Mouse (Mus musculus): ENCODE results near the gene Ptpn5.
A peak's percentile ranks its signal among the peaks of the same experiment; 100 is the strongest.

The Ptpn5 gene

DNA sequence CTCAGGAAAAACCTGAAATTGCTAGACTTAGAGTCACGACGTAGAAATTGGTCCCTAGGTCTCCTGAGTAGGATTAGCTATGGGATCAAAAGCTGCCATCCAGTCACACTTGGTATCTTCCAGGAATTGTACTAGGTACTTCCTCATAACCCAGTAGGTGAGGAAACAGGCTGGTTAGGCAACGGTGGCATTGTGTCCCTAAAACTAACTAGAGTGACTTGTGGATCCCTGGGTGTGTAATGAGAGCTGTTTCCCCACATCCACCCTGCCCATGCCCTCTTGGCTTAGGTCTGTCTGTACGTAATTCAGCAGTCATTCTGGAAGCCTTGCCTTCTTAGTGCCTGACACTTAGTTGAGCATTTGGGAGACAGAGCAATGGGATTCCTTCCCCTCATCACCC lies 77.2 kb downstream of the Ptpn5 start:
- DNase-seq (ENCODE audit: low spot score in 2 of 2), result no peak

DNA sequence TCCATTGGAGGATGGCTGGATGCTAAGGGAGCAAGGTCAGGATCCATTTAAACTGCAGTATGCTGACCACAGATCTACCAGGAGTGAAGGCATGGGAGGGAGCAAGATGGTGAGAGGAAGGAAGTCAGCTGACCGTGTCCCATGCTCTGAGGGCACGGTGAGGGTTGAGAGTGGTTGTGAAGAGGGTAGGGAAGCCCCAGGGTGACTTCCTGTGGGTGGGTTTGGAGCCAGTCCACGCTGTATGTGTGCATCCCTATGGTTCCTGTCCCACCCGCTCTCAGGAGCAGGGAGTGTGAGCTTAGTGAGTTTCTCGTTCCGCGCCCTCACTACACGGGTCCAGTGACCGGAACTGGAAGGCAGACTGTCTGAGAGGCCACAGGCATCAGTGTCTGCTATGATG lies 77.7 kb downstream of the Ptpn5 start:
- no peak for DNase-seq (ENCODE audit: low spot score in 2 of 2)

DNA sequence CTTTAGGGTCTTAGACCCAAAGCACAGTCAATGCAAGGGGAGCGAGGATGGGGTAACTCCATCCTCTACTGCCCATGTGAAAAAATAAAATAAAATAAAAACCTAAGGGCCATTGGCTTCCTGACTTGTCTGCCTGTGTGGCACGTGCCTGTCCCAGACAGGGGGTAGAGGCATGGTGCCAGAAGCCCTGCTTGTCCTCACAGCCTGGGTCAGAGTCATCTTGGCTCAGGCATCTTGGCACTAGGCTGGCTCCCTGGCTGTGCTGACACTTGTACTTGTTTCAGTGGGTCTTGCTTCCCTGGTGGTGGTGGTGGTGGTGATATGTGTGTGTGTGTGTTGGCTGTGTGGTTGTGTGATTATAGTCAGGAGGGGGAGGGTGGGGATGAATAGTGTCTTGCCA lies 78.8 kb downstream of the Ptpn5 start:
- no peak for DNase-seq (ENCODE audit: low spot score in 2 of 2)

DNA sequence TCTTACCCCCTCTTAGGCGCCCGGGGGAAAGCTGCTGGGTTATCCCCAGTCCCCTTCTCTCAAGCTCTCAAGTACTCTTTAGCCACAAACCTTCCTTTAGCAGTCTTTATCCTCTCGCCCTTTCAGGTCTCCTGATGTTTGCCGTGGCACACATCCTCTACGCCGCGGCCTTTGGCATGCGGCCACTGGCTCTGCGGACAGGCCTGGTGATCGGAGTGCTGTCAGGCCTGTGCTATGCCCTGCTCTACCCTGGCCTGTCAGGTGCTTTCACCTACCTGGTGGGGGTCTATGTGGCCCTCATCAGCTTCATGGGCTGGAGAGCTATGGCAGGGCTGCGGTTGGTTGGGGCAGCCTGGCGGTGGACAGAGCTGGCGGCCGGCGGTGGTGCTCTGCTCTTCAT lies 80.2 kb downstream of the Ptpn5 start:
- DNase-seq (ENCODE audit: low spot score in 2 of 2), result no peak

DNA sequence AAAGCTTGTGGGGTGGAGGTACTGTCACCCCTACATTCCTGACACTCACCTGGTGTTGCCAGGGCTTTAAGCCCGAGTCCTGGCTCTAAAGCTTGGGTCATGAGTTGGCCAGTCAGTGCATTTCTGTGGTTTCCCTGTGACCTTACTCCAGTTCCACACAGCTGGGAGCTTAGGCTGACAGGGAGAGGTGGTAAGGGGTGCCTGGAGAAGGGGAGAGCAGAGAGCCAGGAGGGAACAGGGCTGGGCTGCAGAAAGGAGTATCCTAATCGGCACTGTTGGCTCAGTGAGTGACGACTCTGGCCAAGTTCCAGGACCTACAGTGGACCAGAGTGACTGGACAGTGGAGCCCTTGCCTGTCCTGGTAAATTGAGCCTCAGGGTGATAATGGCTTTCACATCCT lies 81.2 kb downstream of the Ptpn5 start:
- no peak for DNase-seq (ENCODE audit: low spot score in 2 of 2)

DNA sequence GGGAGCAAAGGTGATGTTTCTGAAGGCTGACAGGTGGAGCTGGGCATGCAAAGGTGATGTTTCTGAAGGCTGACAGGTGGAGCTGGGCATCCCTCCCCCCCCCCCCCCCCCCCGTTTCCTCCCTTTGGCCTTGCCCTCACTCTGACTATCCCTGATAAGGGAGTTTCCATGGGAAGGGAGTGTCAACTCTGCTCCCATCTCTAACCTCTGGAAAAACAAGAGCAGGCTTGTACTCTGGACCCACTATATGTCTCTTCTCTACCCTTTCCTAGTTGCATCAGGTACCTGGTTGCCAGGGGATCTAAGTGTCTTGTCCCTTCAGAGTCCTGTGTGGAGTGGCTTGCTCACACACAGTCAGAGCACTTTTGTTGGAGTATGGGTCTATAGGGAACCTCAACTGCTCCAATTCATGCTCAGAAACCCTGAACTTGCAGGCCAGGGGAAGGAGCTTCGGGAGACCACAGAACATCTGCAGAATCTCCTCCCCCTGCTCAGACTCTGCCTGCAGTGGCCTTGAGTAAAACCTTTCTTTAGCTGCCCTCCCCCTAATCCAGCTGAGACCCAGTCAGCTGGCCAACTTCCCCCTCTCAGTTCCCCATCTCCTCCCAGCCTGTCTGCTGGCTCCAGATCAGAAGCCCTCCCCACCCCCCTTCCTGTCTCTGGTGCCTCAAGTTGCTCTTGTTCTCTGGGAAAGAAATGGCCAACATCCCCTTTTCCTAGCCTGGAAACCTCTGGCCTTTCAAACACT lies 81.9 kb downstream of the Ptpn5 start:
- DNase-seq (ENCODE audit: low spot score in 2 of 2), result peak; percentile 66 to 75

DNA sequence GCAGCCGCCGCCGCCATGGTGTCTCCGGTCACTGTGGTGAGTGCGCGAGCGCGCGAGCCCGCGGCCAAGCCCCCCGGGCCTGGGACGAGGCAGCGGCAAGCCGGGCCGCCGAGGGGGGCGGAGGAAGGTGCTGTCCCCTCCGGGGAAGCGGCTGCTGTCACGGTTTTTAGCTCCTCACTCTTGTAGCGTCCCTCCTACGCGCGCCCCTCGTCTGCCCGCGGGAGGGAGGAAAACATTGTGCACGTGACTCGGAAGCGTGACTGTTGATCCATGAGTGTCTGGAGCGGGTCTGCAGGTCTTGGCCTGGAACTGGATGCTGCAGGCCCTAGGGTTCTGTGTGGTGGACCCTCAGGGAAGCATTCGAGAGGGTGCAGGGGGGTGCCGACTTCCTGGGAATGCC lies 82.7 kb downstream of the Ptpn5 start:
- peak; percentile 64 to 75 for DNase-seq (ENCODE audit: low spot score in 2 of 2)

DNA sequence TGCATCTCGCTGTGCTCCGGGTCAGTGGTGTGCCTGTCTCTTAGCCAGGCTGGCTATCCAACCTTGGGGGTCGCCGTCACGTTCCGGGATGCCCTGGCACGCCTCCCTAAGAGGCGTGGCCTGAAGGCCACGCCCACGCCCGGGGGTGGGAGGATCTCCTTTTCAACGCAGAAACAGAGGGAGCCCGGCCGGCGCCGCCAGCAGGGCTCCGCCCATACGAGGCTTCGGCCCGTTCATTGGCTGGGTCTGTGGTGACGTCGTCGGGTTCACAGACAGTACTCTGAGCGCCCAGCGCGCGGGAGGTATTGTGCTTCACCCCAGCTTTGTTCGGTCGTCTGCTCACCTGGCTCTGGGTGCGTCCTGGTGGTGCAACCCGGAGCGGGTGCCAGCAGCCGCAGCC lies 83.1 kb downstream of the Ptpn5 start, which contains the start of gene Tmem86a:
Tmem86a (plus strand) TSS at position 236 of the 400 bp plus-strand sequence.
- DNase-seq (ENCODE audit: low spot score in 2 of 2), result peak; percentile 95 to 96

DNA sequence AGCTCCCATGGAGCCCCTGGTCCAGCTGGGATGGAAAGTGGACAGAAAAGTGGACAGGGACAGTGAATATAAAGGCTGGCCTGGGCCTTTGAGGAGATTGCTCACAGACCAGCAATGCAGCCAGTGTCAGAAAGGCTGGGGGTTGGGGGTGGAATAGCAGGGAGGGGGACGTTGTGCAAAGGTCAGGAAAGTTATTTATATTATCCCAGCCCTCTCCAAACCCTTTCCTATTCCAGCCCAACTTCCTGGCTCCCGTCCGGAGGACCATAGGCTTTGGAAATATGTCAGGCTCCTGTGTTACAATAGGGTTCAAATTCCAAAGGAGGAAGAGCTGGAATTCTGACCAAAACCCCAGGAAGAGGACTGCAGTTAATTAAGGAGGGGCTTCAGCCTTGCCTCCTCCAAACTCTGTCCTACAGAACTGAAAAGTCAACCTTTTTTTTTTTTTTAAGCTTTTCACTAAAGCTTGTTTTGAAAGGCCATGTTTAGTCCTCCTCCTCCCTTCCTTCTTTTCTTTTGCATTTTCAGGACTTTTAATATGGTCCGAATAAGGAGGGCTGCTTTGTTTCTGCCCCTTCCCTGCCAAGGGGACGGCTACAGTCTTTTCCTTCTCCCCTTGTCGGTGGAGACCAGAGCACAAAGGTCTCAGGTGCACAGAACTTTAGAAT lies 90.5 kb downstream of the Ptpn5 start:
- DNase-seq (ENCODE audit: low spot score in 2 of 2), result no peak

DNA sequence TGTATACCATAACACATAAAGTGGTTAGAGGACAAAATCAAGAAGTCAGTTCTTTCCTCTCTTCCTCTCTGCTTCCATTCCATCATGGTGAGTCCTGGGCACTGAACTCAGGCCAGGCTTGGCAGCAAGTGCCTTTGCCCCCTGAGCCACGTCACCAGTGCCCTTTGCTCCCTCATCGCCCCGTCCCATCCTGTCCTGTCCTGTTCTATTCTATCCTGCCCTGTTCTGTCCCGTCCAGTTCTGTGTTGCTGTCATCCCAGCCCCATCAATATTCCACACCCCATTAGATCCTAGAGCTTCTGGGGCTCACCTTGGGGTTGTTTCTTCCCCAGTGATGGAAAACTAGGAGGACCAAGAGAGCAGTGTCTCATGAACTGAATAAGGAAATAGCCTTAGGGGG lies 91.4 kb downstream of the Ptpn5 start:
- DNase-seq (ENCODE audit: low spot score in 2 of 2), result no peak

DNA sequence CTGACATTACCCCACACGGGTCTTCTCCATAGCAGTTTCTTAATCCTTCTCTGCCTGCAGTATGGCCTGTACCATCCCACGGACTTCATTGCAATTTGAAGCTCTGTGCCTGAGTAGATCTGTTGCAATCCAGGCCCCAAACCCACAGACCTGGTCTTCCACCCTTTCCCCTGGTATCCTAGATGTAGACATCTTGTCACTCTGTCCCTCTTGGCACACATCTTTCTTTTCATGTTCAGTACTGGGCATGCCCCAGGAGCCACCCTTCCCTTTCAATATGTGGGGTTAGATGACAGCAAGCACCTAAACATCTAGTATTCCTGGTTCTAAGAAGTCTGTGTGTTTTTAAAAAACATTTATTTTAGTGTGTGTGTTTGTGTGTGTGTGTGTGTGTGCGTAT lies 91.8 kb downstream of the Ptpn5 start:
- no peak for DNase-seq (ENCODE audit: low spot score in 2 of 2)

DNA sequence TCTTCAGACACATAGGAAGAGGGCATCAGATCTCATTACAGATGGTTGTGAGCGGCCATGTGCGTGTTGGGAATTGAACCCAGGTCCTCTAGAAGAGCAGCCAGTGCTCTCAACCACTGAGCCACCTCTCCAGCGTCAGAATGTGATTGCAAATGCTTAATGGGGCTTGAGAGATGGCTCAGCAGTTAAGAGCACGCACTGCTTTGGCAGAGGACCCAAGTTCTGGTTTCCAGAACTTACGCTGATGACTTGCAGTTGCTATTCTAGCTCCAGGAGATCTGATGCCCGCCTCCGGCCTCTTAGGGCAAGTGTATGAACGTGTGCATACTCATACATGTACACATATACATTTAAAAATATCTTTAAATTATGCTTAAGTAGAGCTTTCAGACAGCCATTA lies 98.1 kb downstream of the Ptpn5 start:
- no peak for DNase-seq (ENCODE audit: low spot score in 2 of 2)

DNA sequence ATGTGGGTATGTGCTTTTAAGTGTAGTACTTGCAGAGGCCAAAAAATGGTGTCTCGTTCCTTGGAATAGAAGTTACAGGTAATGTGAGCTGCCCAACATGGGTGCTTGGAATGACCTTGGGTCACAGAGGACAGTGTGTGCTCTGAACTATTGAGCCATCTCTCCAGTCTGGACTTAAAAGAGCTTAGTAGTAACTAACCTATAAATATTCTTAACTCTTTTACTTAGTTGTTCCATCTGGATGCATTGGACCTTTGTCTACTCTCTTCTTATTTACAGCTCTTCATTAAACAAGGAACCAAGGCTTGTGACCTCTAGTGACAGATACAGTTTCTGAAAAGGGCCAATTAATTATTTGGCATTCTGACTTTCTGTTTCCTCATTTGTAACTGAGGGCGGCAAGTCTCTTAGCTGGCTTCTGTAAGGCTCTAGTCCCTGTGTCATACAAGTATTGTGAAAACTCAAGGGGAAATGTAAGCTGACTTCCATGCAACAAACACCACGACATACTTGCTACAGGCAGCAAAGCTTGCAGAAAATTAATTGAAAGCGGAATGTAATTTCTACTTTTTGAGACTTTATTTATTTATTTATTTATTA lies 98.6 kb downstream of the Ptpn5 start:
- no peak for DNase-seq (ENCODE audit: low spot score in 2 of 2)

DNA sequence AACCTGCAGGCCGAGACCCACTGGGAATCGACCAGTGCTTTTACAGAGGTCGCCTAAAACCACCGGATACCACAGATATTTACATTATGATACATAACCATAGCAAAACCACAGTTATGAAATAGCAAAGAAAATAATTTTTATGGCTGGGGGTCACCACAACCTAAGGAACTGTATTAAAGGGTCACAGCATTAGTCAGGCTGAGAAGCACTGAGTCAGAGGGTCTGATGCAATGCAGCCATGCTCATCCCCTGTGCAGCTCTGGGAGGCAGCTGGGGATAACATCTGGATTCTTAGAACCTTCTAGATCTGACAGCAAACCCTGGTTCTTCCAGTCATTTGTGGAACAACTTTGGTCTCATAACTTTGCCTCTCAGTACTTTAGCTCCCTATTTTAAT lies 102.1 kb downstream of the Ptpn5 start:
- DNase-seq (ENCODE audit: low spot score in 2 of 2), result no peak

DNA sequence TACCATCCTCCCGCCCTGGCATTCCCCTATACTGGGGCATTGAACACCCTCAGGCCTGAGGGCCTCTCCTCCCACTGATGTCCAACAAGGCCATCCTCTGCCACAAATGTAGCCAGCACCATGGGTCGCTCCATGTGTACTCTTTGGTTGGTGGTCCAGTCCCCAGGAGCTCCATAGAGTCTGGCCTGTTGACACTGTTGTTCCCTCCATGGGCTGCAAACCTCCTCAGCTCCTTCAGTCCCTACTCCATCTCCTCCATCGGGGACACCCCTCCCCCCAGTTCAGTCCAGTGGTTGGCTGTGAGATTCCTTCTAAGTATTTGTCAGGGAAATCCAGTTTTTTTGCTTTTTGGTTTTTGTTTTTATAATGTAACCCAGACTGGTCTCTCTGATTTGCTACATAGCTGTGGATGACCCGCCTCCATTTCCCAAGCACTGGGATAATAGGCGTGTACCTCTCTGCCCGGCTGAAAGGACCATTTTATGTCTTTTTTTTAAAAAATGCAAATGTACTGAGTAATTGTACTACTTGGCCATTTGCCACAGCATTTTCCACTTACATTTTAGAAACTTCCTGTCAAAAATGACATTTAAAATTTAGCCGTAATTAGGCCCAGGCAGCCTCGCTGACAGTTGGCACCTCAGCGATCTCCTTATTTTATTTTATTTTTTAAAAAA lies 102.8 kb downstream of the Ptpn5 start:
- DNase-seq (ENCODE audit: low spot score in 2 of 2), result no peak

Measured in frontal cortex, postnatal 10 days (tissue).